8 mouse cellular contexts compared by ENCODE assay signal in the genomic region with DNA sequence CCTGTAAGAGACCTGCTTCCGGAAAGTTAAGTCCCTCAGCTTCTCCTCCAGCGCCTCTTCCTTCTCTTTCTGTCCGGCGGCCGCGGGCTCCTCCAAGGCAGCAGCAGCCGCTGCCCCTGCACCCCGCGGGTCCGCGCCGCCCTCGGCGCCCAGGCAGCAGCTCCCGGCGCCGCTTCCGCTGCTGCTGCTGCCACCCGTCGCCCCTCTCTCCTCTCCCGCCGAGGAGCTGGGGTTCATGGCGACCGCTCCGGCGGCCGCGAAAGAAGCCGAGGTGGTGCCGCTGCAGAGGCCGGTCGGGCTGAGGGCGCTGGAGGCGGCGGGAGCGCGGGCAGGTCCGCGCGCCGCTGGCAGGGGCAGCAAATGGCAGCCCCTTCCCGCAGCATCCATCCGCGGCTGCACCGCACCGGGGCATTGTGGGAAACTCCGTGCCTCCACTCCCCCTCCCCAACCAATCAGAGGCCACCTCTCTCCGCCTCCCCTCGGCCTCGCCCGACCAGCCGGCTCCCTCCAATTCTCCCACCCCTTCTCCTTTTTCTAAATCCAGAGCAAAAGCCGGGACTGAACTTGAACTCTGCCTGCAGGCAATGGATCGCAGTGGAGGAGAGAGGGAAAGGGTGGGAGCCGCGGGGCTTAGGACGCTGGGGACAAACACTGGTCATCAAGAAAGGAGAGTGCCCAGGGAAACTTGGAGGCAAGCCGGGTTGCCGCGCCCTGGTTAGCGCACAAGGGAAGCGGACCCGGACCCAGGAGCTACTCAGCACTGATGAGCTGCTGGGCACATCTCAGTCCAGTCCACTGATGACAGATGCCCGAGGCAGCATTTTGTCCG. TPM values are rescaled to one million over a fixed set of nuclear protein-coding genes. Genes with fewer than 3 reads are reported as not detected.
DNase-seq lines count a peak whose midpoint lies in the region; ATAC-seq and TF ChIP-seq lines count a peak whose summit lies in the region.
"Had no signal": no experiment of that assay in that cellular context is flagged by ENCODE, and none has a peak within 500 bp of the region (broad histone marks: within the 10 kb centered on the region; RNA-seq: fewer than 3 reads in every experiment).

A gene (minus strand): TSS at position 623 of the 829 bp plus-strand sequence.

- CTCF ChIA-PET in Patski (lab: Charles Lee): no interaction called here

- DNase-seq in Patski (ENCODE audit: low read depth, low spot score): no peak
- DNase-seq in adrenal gland, postnatal 36 days: peak; percentile 41 to 51
- DNase-seq in embryonic facial prominence, embryonic 14.5 days (ENCODE audit: low spot score): peak; percentile 51
- DNase-seq in heart, postnatal 4 days: peak; percentile 40
- DNase-seq in layer of hippocampus, postnatal 25 days (ENCODE audit: extremely low spot score in 1 of 2, low spot score in 1 of 2): peak; percentile 69 to 80

- no peak for TF ChIP-seq CTCF in Patski (IDR thresholded peaks at IDR 0.05)

- peak; percentile 8 for ATAC-seq in Patski
- ATAC-seq in embryonic facial prominence, embryonic 14.5 days (ENCODE audit: low read depth): peak; percentile 91
- ATAC-seq in stomach, embryonic 15.5 days (ENCODE audit: insufficient read depth, low FRiP score, low read depth): no peak

- H3K4me2 ChIP-seq in embryonic facial prominence, embryonic 14.5 days (ENCODE audit: low read depth, low read length): peak within 1 kb of the TSS; percentile 97
- H3K4me2 ChIP-seq in stomach, embryonic 15.5 days: peak within 1 kb of the TSS; percentile 98

- no peaks in the 10 kb centered on the region for H3K9me3 ChIP-seq in embryonic facial prominence, embryonic 14.5 days (ENCODE audit: control insufficient read depth, low read length)
- peaks cover 5% of the 10 kb centered on the region for H3K9me3 ChIP-seq in megakaryocyte, embryonic 14.5 days
- H3K9me3 ChIP-seq in stomach, embryonic 15.5 days: no peaks in the 10 kb centered on the region

- H3K36me3 ChIP-seq in embryonic facial prominence, embryonic 14.5 days (ENCODE audit: control insufficient read depth, insufficient read depth, low read length): no peaks in the 10 kb centered on the region
- no peaks in the 10 kb centered on the region for H3K36me3 ChIP-seq in megakaryocyte, embryonic 14.5 days (replicated peaks; ENCODE audit: low read length)
- H3K36me3 ChIP-seq in stomach, embryonic 15.5 days: no peaks in the 10 kb centered on the region

- in situ Hi-C loops in Patski (cut with MboI; ENCODE audit: low pct_unique_long_range_greater_than_20kb): no loop called here

- H3K27me3 ChIP-seq in Patski: peaks cover 55% of the 10 kb centered on the region
- H3K27me3 ChIP-seq in embryonic facial prominence, embryonic 14.5 days (replicated peaks; ENCODE audit: control insufficient read depth, insufficient read depth, low read length): peaks cover 47% of the 10 kb centered on the region
- H3K27me3 ChIP-seq in megakaryocyte, embryonic 14.5 days (replicated peaks): peaks cover 63% of the 10 kb centered on the region
- H3K27me3 ChIP-seq in stomach, embryonic 15.5 days (replicated peaks): peaks cover 33% of the 10 kb centered on the region

- H3K4me1 ChIP-seq in embryonic facial prominence, embryonic 14.5 days (ENCODE audit: control insufficient read depth, insufficient read depth, low read length): peaks cover 8% of the 10 kb centered on the region; the same call in 1 of the 2 replicates
- peaks cover 22% of the 10 kb centered on the region for H3K4me1 ChIP-seq in megakaryocyte, embryonic 14.5 days
- peaks cover 8% of the 10 kb centered on the region; the same call in 1 of the 2 replicates for H3K4me1 ChIP-seq in stomach, embryonic 15.5 days

- POLR2A ChIA-PET in Patski (lab: Charles Lee): interaction anchor here (0.6 kb wide), 1 partner anchor 893 kb away, joined by 5 read pairs; no protein-coding TSS in a partner anchor

- no peak within 1 kb of the TSS for H3K27ac ChIP-seq in embryonic facial prominence, embryonic 14.5 days (replicated peaks; ENCODE audit: low read depth, low read length)
- no peak within 1 kb of the TSS for H3K27ac ChIP-seq in stomach, embryonic 15.5 days
- H3K27ac ChIP-seq: macrophage had no signal

- peak within 1 kb of the TSS; percentile 61 for H3K4me3 ChIP-seq in embryonic facial prominence, embryonic 14.5 days (ENCODE audit: low read depth, low read length)
- H3K4me3 ChIP-seq in megakaryocyte, embryonic 14.5 days (replicated peaks): peak within 1 kb of the TSS; percentile 88
- peak within 1 kb of the TSS; percentile 54 for H3K4me3 ChIP-seq in stomach, embryonic 15.5 days (replicated peaks)

- 2% methylated on average over 34 of the region's 65 CpGs for WGBS in embryonic facial prominence, embryonic 14.5 days
- WGBS in stomach, embryonic 15.5 days: 1% methylated on average over 56 of the region's 65 CpGs

- H3K9ac ChIP-seq in embryonic facial prominence, embryonic 14.5 days (ENCODE audit: low read depth, low read length): peak within 1 kb of the TSS; percentile 62
- H3K9ac ChIP-seq in stomach, embryonic 15.5 days: peak within 1 kb of the TSS; percentile 29; the same call in 1 of the 2 replicates

RNA-seq across cellular contexts. Expression of the gene that starts here (rescaled TPM):
- 0.03 TPM for polyA plus RNA-seq in Patski (2021)
- total RNA-seq in adrenal gland, postnatal 36 days (2021): 1 to 10 TPM; 1.4 to 2.6 TPM
- 0.92 and 1.0 TPM in 2 replicates for polyA plus RNA-seq in embryonic facial prominence, embryonic 14.5 days (2014; fragmentation: Nextera tagmentation; extraction: Ambion mirVana)
- under 1 TPM; 0.67 to 0.70 TPM for total RNA-seq in heart, postnatal 4 days (2021)
- 10 to 100 TPM; 71.2 to 81.8 TPM for total RNA-seq in layer of hippocampus, postnatal 25 days (2021)
- 0.02 TPM in 1 of 2 replicates, not detected in the other for polyA plus RNA-seq in megakaryocyte, embryonic 14.5 days (2012; ENCODE audit: insufficient read depth, low replicate concordance)
- 0.76 and 0.81 TPM in 2 replicates for polyA plus RNA-seq in stomach, embryonic 15.5 days (2015; fragmentation: Nextera tagmentation; extraction: Ambion mirVana)

Comparison
In these comparisons a context has a peak if more than half of its experiments do, and no peak if none do; other contexts are left out.
1. RNA of the gene that starts here (total RNA-seq): 71.2 to 81.8 TPM in layer of hippocampus, postnatal 25 days; 1.4 to 2.6 TPM in adrenal gland, postnatal 36 days and 0.67 to 0.70 TPM in heart, postnatal 4 days; every median in the first group is over 10 times any median in the second.
2. Peak in ATAC-seq in Patski; RNA of the gene not detected or under 1 TPM.
3. Peak in DNase-seq in heart, postnatal 4 days; RNA of the gene not detected or under 1 TPM.
4. Peak in every context shown above with its lines, with median percentiles within 50 percentile points of each other: H3K4me3 ChIP-seq.